Mouse (Mus musculus): ENCODE results near the gene Wdhd1. TPM values are rescaled to one million over a fixed set of nuclear protein-coding genes. Genes with fewer than 3 reads are reported as not detected.

Gene Wdhd1
- total RNA-seq, 2 experiments from 2014 or later: 1.9 to 3.0 TPM

DNA sequence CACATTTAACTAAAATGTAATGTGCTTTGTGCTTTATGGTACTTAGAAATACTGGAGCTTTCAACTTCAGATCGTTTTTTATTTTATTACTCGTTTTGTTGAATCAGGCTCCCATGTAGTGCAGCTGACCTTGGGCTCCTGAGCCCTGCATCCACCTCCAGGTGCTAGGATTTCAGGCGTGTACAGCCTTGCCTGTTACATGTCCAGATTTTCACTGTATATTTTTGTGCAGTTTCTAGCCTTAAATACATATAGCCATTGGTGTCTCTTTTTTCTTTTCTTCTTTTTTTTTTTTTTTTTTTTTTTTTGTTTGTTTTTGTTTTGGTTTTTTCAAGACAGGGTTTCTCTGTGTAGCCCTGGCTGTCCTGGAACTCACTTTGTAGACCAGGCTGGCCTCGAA lies 4.9 kb upstream of the Wdhd1 start:
- DNase-seq: no peak

DNA sequence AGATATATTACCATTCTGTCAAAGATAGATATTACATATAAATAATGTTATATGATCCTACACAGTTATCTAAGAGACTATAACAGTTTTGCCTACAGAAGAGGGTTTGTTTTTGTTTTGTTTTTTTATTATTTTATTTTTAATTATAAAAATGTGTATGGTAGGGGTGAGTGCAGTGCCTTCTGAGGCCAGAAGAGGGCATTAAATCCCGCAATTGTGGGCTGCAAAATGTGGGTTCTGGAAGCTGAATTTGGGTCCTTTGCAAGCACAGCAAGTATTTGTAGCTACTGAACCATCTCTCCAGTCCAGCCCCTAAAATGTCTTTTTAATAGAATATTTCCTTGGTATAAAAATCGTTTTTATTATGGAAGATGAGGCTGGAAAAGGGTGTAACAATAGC lies 2.4 kb upstream of the Wdhd1 start:
- DNase-seq: no peak

DNA sequence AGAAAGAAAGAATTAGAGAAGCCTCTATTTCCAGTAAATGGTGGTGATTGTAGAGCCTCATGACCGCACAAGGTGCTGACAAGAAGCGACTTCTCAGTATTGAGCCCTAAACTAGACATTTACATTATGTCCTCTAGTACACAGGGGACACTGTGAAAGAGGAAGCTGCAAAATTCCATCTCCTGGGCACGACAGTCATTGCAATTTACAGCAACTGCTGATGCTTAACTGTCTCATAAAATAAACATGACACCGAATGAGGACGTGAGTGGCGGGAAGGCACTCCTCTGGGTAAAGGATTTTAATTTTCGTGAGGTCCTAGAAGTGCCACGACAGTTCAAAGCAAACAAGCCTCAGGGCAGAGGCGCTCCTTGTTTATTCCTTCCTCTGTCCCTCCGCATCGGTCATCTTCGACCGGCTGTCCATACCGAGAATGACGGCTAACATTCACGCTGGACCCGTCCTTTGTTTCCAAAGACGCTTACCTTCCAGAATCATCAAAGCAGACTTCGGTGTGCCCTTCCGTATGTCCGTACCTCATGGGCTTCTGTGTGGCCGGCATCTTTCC lies 537 bp downstream of the Wdhd1 start:
- DNase-seq: no peak

DNA sequence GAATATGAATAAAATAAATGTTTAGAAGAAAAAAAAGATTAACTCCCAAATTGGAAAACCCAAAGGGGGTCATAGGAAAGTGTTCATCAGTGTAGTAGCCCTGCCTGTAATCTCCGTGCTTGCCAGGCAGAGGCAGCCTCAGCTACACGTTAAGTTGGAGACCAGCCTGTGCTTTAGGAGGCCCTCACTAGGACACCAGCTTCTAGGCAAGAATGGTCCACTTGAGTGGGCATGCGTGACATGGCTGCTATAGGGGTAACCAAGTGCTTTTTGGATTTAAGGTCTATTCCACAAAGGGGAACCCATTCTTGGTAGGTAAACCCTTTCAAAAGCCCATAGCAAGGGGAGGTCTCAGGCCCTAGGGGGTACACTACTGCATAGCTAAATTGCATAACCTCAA lies 1.2 kb downstream of the Wdhd1 start:
- no peak for DNase-seq

DNA sequence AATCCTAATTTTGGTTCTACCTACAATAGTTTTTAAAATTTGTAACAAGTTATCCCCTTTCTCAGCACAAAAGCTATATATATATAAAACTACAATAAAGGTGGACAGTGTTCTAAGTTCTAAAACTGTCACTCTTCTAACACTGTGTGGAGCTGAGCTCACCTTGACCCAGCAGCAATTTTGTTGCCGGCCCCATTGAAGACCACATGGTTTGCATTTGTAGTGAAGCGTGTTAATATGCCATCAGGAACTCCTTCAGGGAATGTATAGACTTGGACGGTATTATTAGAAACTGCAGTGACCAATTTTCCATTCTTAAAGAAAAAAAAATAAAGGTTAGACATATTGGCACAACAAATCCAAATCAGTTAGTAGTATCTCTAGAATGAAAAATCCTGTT lies 2.9 kb downstream of the Wdhd1 start:
- DNase-seq: no peak

DNA sequence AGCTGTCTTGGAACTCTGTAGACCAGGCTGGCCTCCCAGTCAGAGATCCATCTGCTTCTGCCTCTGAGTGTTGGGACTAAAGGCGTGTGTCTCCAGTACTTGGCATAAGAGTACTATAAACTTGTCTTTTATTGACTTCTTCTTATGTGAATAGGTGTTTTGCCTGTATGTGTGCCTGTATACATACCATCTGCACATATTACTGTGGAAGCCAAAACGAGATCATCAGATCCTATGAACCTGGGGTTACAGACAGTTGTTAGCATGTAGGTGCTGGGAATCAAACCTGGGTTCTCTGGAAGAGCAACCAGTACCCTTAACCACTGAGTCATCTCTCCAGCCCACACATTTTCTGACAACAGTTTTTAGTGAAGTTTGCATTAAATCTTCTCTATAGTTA lies 7.0 kb downstream of the Wdhd1 start:
- no peak for DNase-seq

DNA sequence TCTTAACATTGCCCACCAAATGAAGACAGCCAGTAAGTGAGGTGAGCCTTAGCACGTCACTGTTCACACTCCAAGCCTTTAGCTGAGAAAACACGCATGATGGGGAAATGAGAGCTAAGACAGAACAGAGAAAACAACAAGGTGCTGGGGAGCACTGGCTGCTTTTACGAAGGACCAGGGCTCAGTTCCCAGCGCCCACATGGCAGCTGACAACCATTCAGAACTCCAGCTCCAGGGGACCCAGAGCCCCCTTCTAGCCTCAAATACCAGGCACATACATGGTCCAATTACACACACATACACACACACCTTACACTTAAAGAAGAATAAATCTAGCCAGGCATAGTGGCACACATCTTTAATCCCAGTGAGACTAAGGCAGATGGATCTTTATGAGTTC lies 7.6 kb downstream of the Wdhd1 start:
- DNase-seq: no peak

DNA sequence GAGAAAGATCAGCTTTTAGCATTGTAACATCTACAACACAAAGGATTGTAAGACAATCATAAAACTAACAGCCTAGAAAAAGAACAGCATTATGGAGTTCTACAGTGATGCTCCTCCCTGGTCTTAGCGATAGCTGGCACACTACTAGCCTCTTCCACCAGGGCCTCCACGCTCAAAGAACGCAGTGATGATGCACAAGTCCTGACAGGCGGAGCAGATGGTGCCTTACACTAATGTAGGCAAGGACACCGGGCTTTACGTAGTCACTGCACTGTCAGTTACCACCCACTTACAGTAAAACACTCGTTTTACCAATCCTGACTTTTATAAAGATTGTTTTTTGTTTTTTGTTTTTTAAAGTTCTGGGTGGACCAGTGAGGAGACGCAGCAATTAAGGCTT lies 10.8 kb downstream of the Wdhd1 start:
- DNase-seq: no peak

DNA sequence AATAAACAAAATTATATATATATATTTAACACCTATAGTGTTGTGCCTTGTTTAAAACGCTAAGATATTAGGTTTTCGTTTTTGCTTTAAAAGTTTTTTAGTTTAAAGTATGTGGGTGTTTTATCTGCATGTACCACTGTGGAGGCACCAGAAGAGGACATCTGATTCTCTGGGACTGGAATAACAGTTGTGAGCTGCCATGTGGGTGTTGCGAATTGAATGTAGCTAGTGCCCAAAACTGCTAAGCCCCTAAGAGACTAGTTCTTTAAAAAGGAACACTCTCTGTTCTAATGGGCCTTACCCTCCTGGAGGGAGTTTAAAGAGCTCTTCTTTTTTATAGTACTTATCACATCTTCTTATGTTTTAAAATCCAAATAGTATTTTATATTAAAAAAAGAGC lies 11.8 kb downstream of the Wdhd1 start:
- no peak for DNase-seq

DNA sequence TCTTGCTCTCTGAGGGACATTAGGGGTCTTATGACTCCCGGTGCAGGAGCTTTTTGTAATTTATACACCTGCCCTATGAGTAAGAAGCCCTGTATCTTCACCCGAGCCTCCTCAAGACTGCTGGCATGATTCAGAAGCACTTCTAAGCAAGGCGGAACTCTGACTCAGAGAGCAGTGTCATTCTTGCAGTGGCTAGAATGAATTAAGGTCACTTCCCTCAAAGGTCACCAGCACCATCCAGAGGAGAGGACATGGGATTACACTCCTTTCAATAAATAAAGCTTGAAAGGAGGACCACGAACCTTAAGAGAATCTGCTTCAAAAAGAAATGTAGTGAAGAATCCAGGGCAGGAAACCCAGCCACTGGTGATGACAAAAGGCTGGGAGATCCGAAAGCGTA lies 26.8 kb downstream of the Wdhd1 start:
- peak; percentile 42 to 60 for DNase-seq

DNA sequence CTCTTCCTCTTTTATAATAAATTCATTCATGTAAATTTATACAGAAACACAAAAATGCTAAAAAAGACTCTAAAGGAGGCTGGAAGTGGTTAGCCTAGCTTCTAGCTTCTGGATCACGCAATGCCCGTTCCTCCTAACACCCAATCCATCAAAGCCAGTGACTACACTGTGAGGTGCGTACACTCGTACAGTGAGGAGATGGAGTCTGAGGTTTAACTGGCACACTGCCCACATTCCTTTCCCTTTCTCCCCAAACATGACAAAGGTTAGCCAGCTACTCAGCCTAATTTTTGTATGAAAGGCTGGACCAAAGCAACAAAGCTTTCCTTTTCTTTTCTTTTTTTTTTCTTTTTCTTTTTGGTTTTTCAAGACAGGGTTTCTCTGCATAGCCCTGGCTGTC lies 33.9 kb downstream of the Wdhd1 start:
- DNase-seq: peak in 1 of 2 experiments; percentile 29

DNA sequence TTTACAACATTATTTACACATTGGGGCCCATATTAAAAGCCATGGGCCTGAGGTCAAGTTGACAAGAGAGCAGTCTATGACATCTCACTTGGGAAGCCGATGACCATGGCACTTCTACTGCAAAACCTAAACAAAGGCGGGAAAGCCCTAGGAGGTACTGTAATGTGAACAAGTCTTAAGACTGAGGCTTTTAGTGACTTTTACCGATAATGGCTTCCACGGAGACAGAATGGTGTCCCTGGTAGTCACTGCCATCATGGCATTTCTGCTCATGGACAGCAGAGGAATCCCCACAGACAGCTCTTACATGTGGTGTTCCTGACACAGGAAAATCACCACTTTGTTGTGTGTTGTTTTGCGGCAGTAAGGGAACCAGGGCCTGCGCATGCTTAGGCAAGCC lies 35.6 kb downstream of the Wdhd1 start:
- DNase-seq: no peak

DNA sequence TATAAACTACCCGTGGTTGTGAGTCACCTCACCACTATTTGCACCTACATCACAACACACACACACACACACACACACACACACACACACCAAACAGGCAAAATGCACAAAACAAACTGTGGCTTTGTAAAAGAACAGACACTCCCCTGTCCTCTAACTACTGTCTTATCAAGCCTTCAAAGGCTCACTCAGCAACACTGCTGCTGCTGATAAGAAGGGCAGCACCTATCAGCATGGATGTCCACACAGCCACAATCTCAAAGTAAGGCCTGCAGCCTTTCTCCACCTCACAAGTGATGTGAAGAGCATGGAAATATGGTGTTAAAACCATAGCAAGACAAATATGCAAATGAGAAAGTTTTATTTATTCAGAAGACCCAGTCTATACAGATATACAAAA lies 36.1 kb downstream of the Wdhd1 start:
- DNase-seq: no peak

DNA sequence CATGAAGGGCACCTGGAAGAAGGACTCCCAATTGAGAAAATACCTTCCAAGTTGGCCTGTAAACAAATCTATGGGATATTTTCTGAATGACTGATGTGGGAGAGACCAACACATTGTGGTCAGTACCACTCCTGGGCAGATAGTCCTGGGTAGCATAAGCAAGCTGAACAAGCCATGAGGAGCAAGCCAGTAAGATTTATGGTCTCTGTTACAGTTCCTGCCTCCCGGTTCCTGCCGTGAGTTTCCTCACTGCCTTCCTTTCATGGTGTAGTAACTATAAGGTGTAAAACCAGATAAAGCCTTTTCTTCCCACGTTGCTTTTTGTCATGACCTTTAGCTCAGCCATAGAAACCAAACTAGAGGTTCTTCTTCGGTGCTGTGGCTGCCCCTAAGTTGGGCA lies 39.4 kb downstream of the Wdhd1 start:
- no peak for DNase-seq

DNA sequence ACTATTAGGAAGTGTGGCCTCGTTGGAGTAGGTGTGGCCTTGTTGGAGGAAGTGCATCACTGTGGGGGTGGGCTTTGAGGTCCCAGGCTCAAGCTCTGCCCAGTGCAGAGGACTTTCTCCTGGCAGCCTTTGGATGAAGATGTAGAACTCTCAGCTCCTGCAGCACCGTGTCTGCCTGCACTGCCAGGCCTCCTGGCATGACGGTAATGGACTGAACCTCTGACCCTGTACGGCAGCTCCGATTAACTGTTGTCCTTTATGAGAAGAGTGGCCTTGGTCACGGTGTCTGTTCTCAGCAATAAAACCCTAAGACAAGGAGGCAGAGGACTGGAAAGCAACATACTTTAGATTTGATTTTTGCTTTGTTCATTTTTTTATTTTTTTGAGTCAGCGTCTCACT lies 40.2 kb downstream of the Wdhd1 start:
- no peak for DNase-seq

DNA sequence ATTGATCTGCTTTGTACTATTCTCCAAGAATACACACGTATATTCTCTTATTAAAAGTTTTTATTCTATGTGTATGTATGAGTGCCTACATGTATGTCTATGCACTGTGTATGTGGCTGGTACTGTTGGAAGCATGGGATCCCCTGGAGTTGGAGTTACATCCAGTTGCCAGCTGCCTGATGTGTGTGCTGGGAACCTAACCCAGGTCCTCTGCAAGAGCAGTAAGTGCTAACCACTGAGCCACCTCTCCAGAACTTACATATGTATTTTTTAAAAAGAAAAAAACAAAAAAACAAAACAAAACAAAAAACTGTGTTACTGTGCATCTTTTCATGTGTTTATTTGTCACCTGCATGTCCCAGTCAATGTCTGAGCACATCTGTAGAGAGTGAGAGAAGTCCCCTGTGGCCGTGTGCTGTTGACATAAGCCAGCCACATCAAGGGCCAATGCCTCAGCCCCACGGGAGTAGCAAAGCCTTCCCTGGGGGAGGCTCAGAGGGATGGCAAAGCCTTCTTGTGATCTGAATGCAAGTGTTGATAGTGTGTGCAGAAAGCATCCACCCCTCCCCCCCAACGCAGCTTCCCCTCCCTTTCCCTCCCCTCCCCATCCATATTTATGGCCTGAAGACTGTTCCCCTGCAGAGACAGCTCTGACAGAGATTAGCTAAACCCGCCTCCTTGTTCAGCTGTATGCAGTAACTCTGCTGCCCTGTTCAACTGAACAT lies 42.0 kb downstream of the Wdhd1 start:
- DNase-seq: no peak

DNA sequence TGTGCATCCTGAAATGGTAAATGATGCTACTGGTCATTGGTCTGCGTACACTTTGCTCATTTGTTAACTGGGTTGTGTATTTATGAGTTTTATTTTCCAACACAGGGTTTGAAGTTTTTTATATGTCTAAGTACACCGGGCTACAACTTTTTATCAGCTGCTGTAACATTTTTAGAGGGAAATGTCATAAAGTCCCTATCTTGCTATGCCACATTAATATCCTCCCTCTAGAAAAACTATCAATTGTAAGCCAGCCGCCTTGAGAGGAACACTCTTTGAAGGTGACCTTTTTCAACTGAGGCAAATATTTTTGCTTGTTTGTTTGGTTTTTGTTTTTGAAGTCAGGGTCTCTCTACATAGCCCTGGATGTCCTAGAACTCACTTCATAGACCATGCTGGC lies 42.6 kb downstream of the Wdhd1 start:
- DNase-seq: no peak

DNA sequence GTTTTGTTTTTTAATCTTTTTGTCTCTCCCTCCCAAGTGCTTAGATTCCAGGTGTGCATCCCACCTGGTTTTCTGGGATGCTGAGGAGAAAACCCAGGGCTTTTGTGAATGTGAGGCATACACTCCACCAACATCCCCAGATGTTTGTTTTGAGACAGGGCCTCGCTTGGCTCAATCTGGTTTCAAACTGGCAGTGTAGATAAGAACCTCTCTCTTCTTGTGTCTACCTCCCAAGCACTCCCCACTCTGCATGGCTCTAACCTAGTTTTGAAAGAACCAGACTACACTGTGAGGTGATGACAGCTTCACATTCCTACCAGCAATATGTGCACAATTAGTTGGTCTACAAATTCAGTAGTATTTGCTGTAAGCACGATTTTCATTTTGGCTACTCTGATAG lies 43.1 kb downstream of the Wdhd1 start:
- DNase-seq: no peak

DNA sequence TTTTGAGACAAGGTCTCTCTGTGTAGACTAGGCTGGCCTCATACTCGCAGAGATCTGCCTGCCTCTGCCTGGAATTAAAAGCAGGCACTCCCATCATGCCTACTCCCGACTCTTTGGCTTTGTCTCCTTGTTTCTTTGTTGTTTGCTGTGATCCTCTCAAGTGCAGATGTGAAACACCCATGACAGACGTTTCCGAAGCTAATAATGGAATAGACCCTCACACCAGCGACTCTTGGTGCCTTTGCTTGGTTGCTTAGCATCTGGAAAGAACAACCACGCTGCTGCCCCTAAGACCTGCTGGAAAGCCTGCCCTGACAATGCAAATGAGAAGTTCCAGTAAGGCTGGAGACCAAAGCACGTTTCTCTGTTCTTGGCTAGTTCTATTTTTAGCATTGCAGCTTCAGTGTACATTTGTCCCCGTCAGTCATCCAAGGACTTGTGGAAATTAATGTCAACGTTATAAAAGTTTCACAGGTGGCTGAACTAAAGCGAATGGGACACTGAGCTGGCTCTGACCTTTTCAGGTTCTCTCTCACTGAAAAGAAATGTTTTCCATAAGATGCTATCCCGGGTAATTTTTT lies 46.8 kb downstream of the Wdhd1 start:
- DNase-seq: no peak

DNA sequence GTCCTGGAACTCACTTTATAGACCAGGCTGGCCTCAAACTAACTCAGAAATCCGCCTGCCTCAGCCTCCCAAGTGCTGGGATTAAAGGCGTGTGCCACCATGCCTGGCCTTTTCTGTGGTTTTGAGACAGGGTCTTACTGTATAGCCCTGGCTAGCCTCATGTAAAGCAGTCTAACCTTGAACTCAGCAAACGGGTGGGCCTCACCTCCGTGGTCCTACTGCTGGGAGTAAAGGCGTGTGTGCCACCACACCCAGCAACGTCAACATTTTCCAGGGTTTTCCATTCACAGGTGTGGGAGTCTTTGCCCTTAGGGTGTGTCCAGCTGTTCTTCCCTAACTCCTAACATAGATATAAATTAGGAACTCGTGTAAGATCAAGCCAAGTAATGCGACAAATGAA lies 50.7 kb downstream of the Wdhd1 start:
- no peak for DNase-seq

DNA sequence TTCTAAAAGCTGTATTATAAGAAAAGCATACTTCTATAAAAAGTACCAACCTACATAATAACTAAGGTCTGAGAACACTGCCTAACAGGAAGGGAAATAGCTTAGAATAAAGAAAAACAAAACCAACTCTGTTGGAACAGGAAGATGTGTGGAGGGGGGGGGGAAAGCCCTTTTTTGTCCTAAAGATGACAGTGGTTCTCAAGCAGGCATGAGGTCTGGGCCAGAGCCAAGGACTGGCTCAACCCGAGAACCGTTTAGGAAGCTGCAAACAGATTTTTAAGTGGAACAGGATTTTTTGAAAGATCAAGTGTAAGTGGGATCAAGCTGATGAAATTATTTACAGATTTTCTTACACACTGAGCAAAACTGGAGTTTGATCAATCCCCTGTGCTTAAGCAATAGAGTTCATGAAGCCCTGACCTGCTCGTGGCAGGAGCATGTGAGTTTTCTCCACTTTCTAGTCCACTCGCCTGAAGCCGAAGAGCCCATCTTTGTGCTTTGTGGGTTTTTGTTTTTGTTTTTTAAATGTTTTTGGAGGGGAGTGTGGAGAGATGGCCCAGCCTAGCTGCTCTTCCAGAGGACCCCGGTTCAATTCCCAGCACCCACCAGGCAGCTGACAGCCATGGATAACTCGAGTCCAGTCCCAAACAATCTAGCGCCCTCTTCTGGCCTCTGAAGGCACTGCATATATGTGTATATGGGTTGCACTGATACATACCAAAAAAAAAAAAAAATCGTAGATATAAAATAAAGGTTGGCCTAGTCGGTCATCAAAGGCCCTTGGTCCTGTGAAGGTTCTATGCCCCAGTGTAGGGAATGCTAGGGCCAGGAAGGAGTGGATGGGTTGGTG lies 52.0 kb downstream of the Wdhd1 start:
- DNase-seq: peak in 1 of 2 experiments; percentile 29

DNA sequence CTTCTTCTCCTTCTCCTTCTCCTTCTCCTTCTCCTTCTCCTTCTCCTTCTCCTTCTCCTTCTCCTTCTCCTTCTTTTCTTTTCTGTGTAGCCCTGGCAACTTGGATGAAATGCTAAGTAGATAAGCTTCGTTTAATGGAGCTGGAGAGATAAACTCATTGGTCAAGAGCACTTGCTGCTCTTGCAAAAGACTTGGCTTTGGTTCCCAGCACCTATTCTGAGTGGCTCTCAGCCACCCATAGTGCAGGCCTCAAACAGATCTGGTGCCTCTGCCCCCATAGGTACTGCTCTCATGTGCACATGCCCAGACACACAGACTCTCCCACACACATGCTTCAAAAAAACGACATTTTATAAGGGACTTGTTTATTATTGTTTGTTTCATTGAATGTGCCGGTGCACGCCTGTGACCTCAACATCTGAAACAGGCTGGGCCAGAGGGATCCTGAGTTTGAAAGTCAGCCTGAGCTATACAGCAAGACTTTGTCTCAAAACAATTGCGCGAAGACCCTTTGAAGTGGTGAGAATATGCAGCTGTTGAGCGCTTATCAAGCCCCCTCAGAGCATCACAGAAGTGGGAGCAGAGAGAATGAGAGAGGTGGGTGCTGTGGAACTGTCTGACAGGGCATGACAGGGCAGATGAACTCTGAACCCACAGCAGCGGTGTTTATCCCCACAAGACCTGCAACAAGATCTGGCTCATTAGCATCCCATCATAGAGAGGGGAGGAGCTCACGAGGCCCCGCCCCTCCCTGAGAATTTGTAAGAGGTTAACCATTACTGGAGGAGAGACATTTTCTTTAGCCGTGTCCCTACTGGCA lies 53.8 kb downstream of the Wdhd1 start:
- DNase-seq: no peak

All from adrenal gland, postnatal 36 days (tissue).